Mouse (Mus musculus) embryo, embryonic 10.5 days (tissue): ENCODE results near the gene Rgsl1.
A peak's percentile ranks its signal among the peaks of the same experiment; 100 is the strongest.
"Not testable (repeated sequence)": the region's sequence is repeated elsewhere in the genome, so short reads cannot be mapped to it uniquely, and the experiment has no call there.

ENCODE experiments used
- DNase-seq: peaks from one replicate; pipeline ENCODE4 v3.0.0-alpha.2; 2015; ENCODE audit warnings: low spot score

The Rgsl1 gene

GRCm38 (mm10) chr1:153844042-153844441, at the start of gene Rgsl1:
Gene Rgsl1 (minus strand): TSS chr1:153844142.
- no peak for DNase-seq

DNA sequence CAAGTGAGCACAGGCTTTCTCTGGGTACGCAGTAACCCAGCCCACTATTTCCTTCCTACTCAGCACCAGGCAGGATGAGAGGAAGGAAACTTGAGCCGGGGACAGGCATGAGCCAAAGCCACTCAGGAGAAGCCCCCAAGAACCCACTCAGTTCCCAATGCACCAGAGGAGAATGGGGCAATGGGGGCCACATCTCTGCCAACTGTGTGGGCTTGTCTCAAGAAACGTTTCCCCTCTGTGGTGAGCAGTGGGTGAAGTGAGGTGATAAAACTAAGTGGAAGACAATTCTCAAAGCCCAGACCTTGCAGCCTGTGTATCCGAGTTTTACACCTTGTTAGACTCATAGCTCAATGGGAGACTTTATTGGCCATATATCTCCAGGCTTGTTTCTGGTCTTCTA, 47.5 kb upstream of the Rgsl1 start, which contains the start of gene Teddm1a:
Gene Teddm1a, plus strand, starts transcription at position 301 of the 400 bp plus-strand sequence.
- no peak for DNase-seq

DNA sequence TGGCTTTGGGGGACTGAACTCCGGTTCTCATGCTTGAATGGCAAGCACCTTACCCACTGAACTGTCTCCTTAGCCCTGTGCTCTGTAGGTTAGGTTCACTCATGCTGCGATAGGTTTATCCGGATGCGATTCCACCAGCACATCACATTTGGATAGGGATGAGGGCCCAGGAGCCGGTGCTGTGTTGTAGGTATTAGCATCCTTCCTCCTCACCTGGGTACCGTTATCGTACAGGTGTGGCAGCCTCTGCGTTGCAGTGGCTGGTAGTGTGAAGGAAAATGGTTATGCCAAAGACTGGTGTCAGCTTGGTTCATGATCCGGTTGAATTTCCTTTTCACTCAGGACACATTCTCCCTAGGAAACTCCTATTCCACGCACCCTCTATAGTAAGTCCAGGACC, 46.2 kb upstream of the Rgsl1 start:
- DNase-seq = no peak

DNA sequence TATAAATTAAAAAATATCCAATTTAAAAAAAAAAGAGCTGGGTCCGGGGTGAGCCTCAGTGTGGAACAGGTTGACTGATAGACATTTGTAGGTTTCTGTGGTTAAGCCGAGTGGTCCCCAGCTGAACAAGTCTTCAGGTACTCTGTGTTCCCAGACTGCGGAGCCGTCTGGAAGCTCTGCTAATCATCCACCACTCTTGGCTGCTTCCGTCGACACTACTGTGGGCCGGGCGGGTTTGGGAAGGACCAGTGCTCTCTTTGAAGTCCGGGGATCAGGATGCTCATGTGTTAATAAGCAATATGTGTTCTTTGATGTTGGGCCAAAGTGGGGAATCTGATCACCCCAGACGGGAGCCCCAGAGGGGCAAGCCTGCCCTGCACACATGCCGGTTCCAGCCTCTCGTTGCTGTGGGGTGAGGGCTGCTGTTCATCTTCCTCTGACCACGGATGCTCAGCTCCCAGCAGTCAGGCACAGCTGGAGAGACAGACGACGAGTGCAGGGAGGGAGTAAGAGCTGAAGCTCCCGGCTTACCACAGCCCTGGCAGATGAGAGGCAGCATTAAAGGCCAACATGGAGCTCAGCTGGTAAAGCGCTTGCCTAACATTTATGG, 42.2 kb upstream of the Rgsl1 start:
- no peak for DNase-seq

DNA sequence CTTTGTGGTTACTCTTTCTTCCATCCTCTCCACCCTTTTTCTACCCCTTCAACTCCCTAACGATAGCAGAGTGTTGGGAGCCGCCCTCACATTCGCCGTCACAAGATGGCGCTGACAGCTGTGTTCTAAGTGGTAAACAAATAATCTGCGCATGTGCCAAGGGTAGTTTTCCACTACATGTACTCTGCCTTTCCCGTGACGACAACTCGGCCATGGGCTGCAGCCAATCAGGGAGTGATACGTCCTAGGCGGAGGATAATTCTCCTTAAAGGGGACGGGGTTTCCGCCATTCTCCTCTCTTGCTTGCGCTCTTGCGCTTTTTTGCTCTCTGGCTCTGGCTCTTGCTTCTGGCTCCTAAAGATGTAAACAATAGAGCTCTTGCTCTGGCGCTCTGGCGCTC, 36.4 kb upstream of the Rgsl1 start:
- DNase-seq = not testable (repeated sequence)

DNA sequence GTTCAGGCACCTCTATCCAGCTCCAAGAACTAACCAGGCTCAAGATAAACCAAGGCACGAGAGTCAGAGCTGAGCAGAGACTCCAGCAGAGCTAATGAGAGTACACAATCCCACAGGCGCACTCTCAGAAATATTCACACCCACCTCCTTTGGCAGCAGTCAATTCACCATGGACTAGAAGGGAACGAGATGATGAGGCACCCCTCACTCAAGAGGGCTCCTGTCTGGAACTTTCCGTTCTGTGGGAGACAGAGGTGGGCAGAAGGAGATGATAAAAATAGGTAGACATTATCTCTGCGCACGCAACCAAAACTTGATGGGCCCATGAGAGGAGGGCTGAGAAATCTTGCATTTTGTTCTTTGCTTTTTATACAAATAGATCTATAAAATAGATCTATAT, 30.1 kb upstream of the Rgsl1 start, which contains the start of gene Teddm1b:
Gene Teddm1b, plus strand, starts transcription at position 301 of the 400 bp plus-strand sequence.
- no peak for DNase-seq

DNA sequence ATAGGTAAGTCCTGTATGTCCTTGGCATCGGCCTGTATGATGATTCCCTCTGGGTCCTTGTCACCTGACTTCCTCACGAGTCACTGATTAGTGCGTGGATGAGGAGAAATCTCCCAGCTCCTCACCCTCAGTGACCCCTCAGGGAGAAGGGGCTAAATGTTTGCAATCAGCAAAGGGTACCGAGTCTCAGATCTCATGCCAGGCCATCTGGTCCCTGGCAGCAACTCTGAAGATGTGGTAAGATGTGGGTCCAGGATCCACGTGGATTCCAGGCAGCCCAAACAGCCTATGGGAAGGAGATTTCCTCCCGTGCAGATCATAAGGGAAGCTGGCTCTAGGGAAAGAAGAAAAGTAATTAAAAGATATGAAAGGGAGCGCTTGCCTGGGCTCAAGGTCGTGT, 12.0 kb upstream of the Rgsl1 start:
- no peak for DNase-seq

DNA sequence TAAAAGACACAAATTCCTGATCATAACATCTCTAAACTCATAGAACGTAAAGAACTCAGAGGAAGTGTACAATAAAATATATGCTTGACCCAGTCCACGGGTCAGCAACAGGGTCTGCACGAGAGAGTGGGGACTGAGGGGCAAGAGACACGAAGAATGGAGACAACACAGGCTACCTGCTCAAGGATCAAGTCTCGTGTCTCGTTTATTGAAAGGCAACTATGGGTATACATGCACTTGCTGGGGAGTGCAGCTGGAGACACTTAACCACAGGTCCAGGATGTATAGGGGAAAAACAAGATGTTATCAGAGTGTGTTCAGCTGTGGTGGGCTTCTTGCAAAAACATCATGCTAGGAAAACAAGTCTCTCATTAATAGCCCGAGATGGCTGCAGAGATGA, 8.8 kb upstream of the Rgsl1 start:
- DNase-seq = not testable (repeated sequence)

GRCm38 (mm10) chr1:153846867-153847266, 2.9 kb upstream of the Rgsl1 start:
- DNase-seq = peak; percentile 77

DNA sequence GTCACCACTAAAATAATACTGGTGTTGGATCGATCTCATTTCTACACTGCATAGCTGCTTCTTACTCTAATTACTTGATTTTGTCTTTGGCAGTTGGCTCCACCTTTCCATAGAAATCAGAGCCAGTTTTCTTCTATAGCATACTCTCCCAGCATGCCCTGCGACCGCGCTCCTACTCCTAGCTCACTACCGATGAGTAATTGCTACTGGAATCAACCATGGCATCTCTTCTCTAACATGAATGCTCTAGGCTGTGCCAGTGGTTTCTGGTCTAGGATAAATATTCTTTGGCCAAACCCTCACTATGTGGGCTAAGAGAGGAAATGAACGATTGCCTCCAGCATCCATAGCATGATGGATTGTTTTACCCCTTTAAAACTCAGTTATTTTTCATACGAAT, 2.5 kb upstream of the Rgsl1 start:
- no peak for DNase-seq

DNA sequence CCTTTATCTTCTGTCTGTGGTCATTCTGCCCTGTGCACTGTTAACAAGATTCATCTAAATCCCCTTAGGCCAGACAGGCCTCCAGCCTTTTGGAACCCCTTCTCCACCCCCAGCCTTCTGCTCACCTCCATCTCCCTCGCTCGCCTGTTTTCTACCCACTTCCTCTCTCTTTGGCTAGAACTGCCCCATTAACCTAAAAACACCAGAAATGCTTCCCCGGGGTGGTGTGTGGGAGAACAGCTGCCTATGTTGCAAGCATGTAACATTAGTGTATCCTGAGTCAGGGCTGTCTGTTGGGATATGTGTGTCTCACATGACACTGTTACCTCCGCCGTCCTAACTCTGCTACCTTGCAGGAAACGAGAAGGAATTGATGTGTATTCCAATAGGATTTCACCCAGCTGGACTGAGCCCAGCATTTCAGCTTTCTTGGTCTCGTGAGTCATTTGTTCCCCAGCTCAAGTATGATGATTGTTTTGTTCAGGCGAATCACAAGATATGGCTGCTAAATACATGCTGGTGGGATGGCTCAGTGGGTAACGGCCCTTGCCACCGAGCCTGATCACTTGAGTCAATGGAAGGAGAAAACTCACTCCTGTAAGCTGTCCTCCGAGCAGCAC, 1.7 kb downstream of the Rgsl1 start:
- no peak for DNase-seq

- no peak for DNase-seq
Observed at GRCm38 (mm10) chr1:153836036-153836435, 7.9 kb downstream of the Rgsl1 start.

GRCm38 (mm10) chr1:153830746-153831145, 13.2 kb downstream of the Rgsl1 start:
- DNase-seq = no peak

DNA sequence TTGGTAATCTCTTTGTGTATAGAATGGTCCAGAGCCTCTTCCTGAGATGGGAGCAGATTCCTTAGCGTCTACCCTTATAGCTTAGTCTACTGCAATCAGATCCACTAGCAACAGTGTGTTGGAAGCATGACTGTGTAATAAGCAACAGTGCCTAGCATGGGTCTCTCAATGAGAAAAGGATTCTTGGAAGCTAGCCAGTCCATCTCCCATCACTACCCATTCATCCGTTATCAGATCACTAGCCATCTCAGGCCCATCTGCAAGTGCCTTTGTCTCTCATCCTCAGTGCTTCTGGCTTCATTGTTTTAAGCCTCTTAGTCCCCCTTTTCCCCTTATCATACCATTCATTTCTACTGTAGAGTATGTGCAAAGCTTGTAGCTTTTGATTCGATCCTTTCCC, 23.7 kb downstream of the Rgsl1 start:
- DNase-seq = no peak

- no peak for DNase-seq
Observed at GRCm38 (mm10) chr1:153814278-153814677, 29.7 kb downstream of the Rgsl1 start.

DNA sequence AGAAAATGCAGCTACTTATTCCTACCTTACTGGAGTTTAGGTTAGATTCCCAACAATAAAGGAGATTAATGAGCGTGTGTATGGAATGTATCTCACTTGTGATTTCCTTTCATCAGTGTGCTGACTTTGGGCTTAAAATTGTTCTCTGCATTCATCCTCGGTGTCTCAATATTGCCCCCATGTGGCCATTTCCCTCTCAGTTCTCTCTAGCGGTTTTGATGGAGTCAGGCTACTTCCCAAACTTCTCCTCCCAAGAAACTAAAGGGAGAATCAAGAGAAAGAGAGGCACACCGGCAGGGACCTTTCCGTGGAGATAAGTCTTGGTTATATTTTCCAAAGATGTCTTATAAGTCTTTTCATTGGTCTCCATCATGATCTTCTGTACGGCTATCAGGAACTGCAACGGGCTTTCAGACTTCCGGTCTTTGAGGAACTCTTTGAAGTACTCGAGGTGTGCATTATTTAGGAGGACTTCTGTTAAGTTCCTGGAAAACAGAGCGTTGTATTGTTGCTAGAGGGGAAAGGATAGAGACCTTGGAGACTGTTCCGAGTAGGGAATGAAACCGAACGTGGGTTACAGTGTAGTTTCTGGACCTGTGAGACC, 36.5 kb downstream of the Rgsl1 start:
- peak; percentile 80 for DNase-seq

DNA sequence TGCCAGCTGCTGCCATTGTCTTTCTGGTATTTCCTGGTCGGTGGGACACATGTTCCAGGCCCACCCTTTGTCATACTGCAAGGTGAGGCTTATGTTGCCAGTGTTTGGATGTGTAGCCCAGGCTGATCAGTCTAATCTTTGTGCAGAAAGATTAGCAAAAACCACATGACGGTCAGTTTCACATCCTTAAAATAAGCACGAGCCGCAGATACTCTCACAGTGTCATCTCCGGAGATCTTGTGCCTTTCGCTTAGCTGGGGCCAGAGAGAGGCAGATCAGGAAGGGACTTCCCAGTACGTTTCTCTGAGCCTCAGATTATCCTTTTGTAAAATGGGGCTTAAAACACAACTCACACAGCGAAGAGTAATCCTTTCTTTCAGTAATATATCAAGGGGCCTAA, 40.4 kb downstream of the Rgsl1 start:
- DNase-seq = no peak

- no peak for DNase-seq
Observed at GRCm38 (mm10) chr1:153802691-153803090, 41.3 kb downstream of the Rgsl1 start.

DNA sequence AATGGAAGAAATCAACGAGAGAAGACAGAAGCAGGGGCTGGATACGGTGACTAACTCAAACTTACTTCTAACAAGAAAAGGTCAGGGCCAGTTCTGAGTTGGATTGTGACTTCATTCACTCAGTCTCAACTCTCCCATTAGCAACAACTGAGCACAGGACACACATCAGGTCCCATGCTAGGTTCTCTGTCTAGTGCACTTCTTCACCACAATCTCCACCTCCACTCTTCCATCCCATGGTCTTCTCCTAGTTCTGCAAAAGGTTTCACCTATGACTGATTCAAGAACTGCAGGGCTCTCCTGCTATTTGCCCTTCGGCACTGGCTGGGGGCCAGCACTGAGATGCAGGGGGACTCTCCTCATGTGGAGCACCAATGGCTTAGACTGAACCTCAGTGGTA, 49.7 kb downstream of the Rgsl1 start:
- DNase-seq = no peak

- no peak for DNase-seq
Observed at GRCm38 (mm10) chr1:153790708-153791107, 53.2 kb downstream of the Rgsl1 start.

- DNase-seq = no peak
Observed at GRCm38 (mm10) chr1:153785608-153786007, 58.3 kb downstream of the Rgsl1 start.

- DNase-seq = no peak
Observed at GRCm38 (mm10) chr1:153783339-153783738, 60.6 kb downstream of the Rgsl1 start.

DNA sequence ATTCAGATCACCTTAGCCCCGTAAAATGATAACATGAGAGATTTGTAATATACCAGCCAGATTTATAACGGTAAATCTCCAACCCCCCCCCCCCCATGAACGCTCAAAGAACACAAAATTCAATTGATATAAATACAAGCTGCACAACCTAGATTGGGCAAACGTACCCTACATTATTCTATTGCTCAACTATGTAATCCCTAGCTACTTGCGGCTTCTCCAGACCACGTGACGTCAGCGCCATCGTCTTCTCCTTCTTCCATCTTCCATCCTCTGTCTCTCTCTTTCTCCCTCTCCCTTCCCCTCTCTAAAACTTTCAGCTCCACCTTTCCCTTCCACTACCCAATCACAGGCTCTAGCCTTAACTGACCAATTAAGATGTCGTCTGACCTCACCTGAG, 65.7 kb downstream of the Rgsl1 start:
- no peak for DNase-seq

DNA sequence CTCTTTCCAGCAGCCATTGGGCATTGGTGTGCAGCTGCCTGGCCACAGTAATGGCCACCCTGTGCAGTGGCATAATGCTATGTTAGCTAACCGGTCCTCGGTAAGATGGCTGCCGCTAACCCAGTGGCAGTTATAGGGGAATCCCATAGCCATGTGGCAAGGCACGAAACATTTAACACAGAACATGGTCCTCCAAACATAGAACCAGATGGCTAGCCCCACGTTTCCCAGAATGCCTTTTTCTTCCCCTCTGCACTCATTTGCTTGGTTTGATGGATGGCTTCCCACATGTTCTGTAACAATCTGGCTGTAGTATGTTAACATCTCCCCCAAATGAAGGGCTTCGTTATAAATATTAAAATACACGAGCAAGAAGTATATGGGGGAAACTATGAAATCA, 67.7 kb downstream of the Rgsl1 start:
- no peak for DNase-seq
